Mouse (Mus musculus) G1E (cell line): Measurements from ENCODE around the gene H3f3b.

ENCODE experiments used
- CTCF ChIP-seq: IDR thresholded peaks from 2 replicates; pipeline ENCODE4 v1.5.1; 2012; ENCODE audit warnings: low read depth, low read length, inconsistent platforms, mixed read lengths
- GATA1 ChIP-seq: IDR thresholded peaks from 2 replicates; pipeline ENCODE4 v1.6.1; 2012; ENCODE audit warnings: borderline replicate concordance, low read length, inconsistent platforms, mixed read lengths
- GATA2 ChIP-seq: IDR thresholded peaks from 2 replicates; pipeline ENCODE4 v1.6.1; 2012; ENCODE audit warnings: low read depth, low read length, inconsistent platforms, borderline replicate concordance
- POLR2AphosphoS5 ChIP-seq: IDR thresholded peaks from 2 replicates; pipeline ENCODE4 v1.6.1; 2012; ENCODE audit warnings: low read depth, low read length, inconsistent platforms; ENCODE audit not compliant: insufficient replicate concordance
- TAL1 ChIP-seq: conservative IDR thresholded peaks from 2 replicates; pipeline ENCODE4 v1.6.1; 2012; ENCODE audit warnings: low read depth, low read length, inconsistent platforms, mixed read lengths

GRCm38 (mm10) chr11:115992098-115992497 is 35.7 kb downstream of the H3f3b start:
- no peak for TF ChIP-seq CTCF
- TF ChIP-seq GATA1, result no peak
- TF ChIP-seq TAL1, result no peak
- TF ChIP-seq GATA2, result no peak
- TF ChIP-seq POLR2AphosphoS5, result no peak
